Mouse (Mus musculus) kidney, embryonic 16.5 days (tissue): Measurements from ENCODE around the gene Col9a2. TPM values are rescaled to one million over a fixed set of nuclear protein-coding genes. Genes with fewer than 3 reads are reported as not detected.

Experiments
- ATAC-seq: fragments of 200-750 bp; cut with Nextera tagmentation; 2 replicates; pipeline ENCODE4 v1.8.0; 2017; ENCODE audit warnings: moderate TSS enrichment; ENCODE audit not compliant: low FRiP score, low TSS enrichment
- H3K27ac ChIP-seq: fragments of 300-500 bp; sonication (generic); 2 replicates; pipeline ENCODE4 v1.5.1; 2014; ENCODE audit warnings: low read length
- H3K27me3 ChIP-seq: fragments of 300-500 bp; sonication (generic); 2 replicates; pipeline ENCODE4 v1.6.1; 2014; ENCODE audit warnings: low read length, control low read depth, mixed read lengths; ENCODE audit not compliant: insufficient read depth
- H3K36me3 ChIP-seq: fragments of 300-500 bp; sonication (generic); 2 replicates; pipeline ENCODE4 v1.6.1; 2014; ENCODE audit warnings: low read length, control low read depth, mixed read lengths; ENCODE audit not compliant: insufficient read depth
- H3K4me1 ChIP-seq: fragments of 300-500 bp; sonication (generic); 2 replicates; pipeline ENCODE4 v1.6.1; 2014; ENCODE audit warnings: low read length, control low read depth, mixed read lengths; ENCODE audit not compliant: insufficient read depth
- H3K4me2 ChIP-seq: fragments of 300-500 bp; sonication (generic); replicated peaks from 2 replicates; pipeline ENCODE4 v1.6.1; 2014; ENCODE audit warnings: low read depth, low read length
- H3K4me3 ChIP-seq: fragments of 300-500 bp; sonication (generic); 2 replicates; pipeline ENCODE4 v1.5.1; 2014; ENCODE audit warnings: mild to moderate bottlenecking, low read length
- H3K9ac ChIP-seq: fragments of 300-500 bp; sonication (generic); replicated peaks from 2 replicates; pipeline ENCODE4 v1.6.1; 2014; ENCODE audit warnings: low read length
- H3K9me3 ChIP-seq: fragments of 300-500 bp; sonication (generic); 2 replicates; pipeline ENCODE4 v1.6.1; 2016; ENCODE audit warnings: low read length, control low read depth
- WGBS: fragments of 180-500 bp; shearing (Covaris S2); extraction: QIAGEN DNeasy Blood & Tissue Kit; methylation state at CpG from one replicate; pipeline ENCODE4 v1.1.7; 2014; 5-methylcytosine and 5-hydroxymethylcytosine counted together
- polyA plus RNA-seq: library from polyadenylated mRNA; unstranded; fragments of >200 nt; fragmentation: Nextera tagmentation; extraction: Ambion mirVana; gene quantifications from 2 replicates; pipeline ENCODE4 v1.2.1, GENCODE M21; 2015

The Col9a2 gene
- 3.3 and 4.9 TPM in 2 replicates for polyA plus RNA-seq

DNA sequence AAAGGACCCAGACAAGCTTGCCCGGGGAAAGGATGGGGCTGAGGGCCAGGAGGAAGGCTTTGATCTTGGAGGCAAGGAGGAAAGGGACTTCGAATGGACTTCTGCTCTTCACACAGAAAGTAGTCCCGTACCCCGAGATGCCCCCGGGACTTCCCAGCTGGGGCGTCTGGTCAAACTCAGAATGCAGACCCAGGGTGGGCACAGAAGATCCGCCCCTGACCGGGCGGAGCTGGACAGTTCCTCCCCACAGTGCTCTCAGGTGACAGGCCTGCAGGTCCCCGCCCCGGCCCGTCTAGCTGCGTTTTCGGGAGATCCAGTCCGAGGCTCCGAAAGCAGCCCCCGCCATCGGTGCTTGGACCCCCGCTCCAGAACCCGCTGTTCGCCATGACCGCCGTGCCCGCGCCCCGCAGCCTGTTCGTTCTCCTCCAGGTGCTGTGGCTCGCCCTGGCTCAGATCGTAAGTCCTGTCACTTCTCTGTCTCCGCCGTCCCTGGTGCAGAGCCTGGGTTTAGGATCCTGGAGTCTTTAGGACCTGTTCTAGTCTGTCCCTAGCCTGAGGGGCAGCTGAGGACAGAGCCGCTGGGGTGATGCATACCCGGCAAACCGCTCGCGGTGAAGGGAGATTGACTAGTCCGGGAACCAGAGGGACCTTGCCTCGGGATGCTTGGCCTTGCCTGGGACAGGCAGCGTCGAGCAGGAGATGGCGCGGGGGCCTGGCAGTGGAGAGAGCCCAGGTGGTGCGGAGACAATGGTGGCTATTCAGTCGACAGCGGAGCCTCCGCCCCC, at the start of gene Col9a2:
TSS of gene Col9a2 (plus strand) at position 55 of the 785 bp plus-strand sequence.
- ATAC-seq = peak; percentile 24; the same call in 1 of the 2 replicates
- peaks cover 16% of the 10 kb centered on the region for H3K4me1 ChIP-seq
- WGBS = 1% methylated on average over 46 of the region's 46 CpGs

DNA sequence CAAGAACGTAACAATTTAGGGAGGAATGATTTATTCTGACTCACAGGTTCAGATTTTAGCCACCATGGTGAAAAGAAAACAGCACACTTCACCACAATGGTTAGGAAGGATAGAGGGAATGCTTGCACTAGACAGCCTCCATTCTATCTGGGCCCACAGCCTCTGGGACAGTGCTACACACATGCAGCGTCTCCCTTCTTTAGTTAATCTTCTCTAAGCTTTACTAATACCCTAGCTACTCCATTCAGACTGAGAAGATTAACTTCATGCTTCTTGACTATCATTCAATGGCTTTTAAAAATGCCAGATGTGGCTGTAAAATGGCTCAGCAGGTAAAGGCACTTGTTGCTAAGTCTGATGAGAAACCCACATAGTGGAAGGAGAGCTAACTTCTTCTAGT, 46.9 kb upstream of the Col9a2 start:
- H3K9ac ChIP-seq = no peak overlapping the region
- H3K4me2 ChIP-seq = no peak overlapping the region
- H3K4me3 ChIP-seq = no peak overlapping the region
- peaks cover 7% of the 10 kb centered on the region; the same call in 1 of the 2 replicates for H3K4me1 ChIP-seq
- H3K36me3 ChIP-seq = no peaks in the 10 kb centered on the region
- no peak for ATAC-seq
- 84% methylated on average over 2 of the region's 2 CpGs for WGBS
- H3K27ac ChIP-seq = no peak overlapping the region
- H3K27me3 ChIP-seq = no peaks in the 10 kb centered on the region
- H3K9me3 ChIP-seq = peaks cover 4% of the 10 kb centered on the region; the same call in 1 of the 2 replicates

More for the DNA sequence above, at the start of gene Col9a2:
- Histone ChIP-seq H3K27me3 (peaks cover 26% of the 10 kb centered on the region), H3K27ac (no peak within 1 kb of the TSS), H3K9ac (peak within 1 kb of the TSS; percentile 56), H3K9me3 (no peaks in the 10 kb centered on the region), H3K4me3 (peak within 1 kb of the TSS; percentile 53), H3K4me2 (peak within 1 kb of the TSS; percentile 79), H3K36me3 (no peaks in the 10 kb centered on the region)

DNA sequence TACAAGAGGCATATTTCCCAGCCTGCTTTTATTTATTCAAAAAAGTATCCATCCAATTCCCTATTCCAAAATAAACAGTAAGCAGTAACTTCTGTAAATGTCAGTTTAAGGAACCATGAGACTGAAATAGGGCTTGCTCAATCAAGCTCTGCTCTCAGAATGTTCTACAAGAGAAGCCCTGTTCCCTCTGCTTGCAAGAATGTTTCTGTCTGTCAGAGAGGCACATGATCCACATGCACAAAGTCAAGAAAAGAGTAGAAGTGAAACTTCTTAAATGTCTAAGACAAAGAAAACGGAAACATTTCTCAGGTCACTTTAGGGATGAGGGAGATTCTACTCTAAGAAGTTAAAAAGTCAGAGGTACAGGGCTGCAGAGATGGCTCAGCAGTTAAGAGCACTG, 46.2 kb upstream of the Col9a2 start:
- ATAC-seq = no peak

DNA sequence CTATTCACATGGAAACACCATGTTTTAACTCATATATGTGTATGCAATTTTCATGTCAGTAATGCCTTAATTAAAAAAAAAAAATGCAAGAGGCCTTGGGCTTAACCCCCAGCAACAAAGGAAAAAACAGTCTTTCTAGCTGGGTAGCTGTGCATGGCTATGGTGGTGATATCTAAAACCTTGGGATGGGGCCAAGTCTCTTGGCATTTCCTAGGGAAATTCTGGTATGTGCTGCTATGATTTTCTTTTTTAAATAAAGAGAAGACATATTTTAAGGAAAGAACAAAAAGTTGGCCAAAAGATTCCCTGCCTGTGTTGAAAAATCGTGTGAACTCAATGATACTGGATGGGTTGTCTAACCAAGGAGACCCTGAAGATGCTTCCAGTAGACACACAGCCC, 43.3 kb upstream of the Col9a2 start:
- Histone ChIP-seq H3K9ac (no peak overlapping the region), H3K4me3 (no peak overlapping the region), H3K27ac (no peak overlapping the region), H3K36me3 (no peaks in the 10 kb centered on the region), H3K4me1 (peaks cover 7% of the 10 kb centered on the region; the same call in 1 of the 2 replicates), H3K4me2 (no peak overlapping the region), H3K9me3 (no peaks in the 10 kb centered on the region), H3K27me3 (no peaks in the 10 kb centered on the region)
- no peak for ATAC-seq
- WGBS = 82% methylated on average over 1 of the region's 1 CpGs

More for the DNA sequence above, 46.2 kb upstream of the Col9a2 start:
- no peak overlapping the region for H3K4me2 ChIP-seq
- WGBS = 88% methylated on average over 1 of the region's 1 CpGs
- no peaks in the 10 kb centered on the region for H3K36me3 ChIP-seq
- H3K27ac ChIP-seq = no peak overlapping the region
- peaks cover 4% of the 10 kb centered on the region; the same call in 1 of the 2 replicates for H3K9me3 ChIP-seq
- peaks cover 7% of the 10 kb centered on the region; the same call in 1 of the 2 replicates for H3K4me1 ChIP-seq
- H3K4me3 ChIP-seq = no peak overlapping the region
- H3K9ac ChIP-seq = no peak overlapping the region
- no peaks in the 10 kb centered on the region for H3K27me3 ChIP-seq

DNA sequence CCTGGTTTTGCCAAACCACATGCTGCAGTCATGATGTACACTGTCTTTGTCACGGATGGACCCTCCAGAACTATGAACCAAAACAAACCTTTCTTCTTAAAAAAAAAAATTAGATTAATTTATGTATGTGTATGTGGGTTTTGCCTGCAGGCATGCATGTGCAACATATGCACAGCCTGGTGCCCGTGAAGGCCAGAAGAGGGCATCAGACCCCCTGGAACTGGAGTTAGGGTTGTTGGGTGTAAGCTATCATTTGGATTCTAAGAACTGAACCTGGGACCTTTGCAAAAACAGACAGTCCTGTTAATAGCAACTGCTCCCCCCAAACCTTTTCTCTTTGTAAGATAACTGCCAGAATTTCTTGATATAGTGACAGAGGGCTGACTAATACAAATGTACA, 38.1 kb upstream of the Col9a2 start:
- Histone ChIP-seq H3K27me3 (no peaks in the 10 kb centered on the region), H3K4me1 (peaks cover 38% of the 10 kb centered on the region), H3K4me2 (no peak overlapping the region), H3K9me3 (no peaks in the 10 kb centered on the region), H3K9ac (no peak overlapping the region), H3K4me3 (no peak overlapping the region), H3K36me3 (no peaks in the 10 kb centered on the region), H3K27ac (no peak overlapping the region)
- no peak for ATAC-seq
- 73% methylated on average over 2 of the region's 2 CpGs for WGBS

DNA sequence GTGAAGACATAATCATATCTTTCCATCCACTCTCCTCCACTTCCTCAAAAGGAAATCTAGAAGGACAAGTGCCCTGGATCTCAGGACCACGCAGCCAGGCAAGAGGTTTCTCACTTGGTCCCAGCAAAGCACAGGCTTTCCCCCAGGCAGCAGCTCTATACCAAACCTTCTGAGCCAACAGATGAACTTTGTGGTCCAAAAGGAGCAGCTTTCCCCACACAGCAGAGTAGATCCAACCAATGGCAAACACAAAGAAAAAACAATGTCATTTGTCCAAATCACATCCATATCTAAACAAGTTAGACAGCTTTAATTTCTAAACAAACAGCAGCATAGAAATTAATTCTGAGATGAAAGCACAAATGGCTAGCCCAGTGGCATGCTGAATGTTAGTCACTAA, 37.5 kb upstream of the Col9a2 start:
- Histone ChIP-seq H3K4me3 (no peak overlapping the region), H3K9ac (no peak overlapping the region), H3K36me3 (no peaks in the 10 kb centered on the region), H3K4me1 (peaks cover 33% of the 10 kb centered on the region), H3K27me3 (no peaks in the 10 kb centered on the region), H3K9me3 (no peaks in the 10 kb centered on the region), H3K4me2 (no peak overlapping the region), H3K27ac (peak overlapping the region; percentile 54)
- ATAC-seq = no peak
- WGBS = 65% methylated on average over 1 of the region's 1 CpGs

DNA sequence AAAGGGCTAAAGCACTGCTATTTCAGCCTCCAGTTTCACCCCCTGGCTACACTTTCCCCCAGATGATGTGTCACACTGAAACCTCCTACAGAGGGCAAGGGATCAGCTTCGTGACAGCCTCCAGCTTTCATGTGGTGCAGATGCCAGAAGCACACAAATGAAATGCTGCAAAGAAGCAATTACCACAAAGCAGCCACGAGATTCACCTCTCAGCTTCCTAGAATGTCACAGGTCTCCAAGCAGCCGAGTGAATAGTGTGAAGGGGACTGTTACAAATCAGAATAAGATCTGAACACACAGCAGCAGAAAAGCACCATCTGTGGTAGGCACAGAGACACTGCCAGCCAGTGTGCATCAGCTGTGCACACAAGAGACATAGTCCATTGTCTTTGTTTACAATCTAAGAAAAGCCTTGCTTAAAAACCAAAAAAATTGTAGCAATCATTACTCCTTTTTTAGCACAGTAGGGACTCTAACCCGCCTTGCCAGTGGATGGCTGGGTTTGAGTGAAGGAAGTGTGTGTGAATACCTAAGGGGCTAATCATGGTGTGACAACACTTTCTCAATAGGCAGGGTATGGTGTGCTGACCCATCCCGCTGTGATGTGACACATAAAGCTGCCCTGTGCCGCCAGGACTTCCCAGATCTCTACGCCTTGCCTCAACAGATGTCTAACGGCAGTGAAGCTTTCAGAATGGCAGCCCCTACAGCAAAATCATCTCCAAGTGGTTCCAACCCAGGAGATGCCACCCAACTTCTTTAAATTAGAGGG, 36.6 kb upstream of the Col9a2 start:
- peak; percentile 82; the same call in 1 of the 2 replicates for ATAC-seq
- Histone ChIP-seq H3K4me2 (no peak overlapping the region; the same call in 1 of the 2 replicates), H3K27ac (peak overlapping the region; percentile 74), H3K4me1 (peaks cover 33% of the 10 kb centered on the region), H3K9ac (no peak overlapping the region), H3K9me3 (no peaks in the 10 kb centered on the region), H3K36me3 (no peaks in the 10 kb centered on the region), H3K4me3 (no peak overlapping the region), H3K27me3 (no peaks in the 10 kb centered on the region)
- 24% methylated on average over 8 of the region's 8 CpGs for WGBS

DNA sequence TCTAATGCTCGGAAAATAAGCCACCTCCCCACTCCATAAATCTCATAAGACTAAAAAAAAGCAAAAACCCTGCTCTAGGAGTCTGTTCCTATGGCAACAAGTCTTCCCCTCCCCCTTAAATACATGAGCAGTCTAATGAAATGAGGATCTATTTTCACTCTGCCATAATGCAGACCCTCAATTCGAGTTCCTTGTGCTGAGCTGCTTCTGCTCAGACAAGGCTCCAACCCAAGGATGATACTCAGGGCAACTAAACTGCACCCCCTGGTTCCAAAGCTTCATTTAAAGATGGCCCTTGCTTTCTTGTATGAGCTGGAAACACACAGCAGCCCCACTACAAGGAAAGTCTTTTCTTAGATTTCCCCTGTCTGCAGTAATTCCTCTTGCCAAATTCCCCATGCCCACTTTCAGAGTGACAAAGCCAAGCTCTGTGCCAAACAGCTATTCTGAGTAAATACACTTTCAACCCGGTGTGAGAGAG, 35.5 kb upstream of the Col9a2 start:
- ATAC-seq = 0 out of 2 replicates have a peak, but pooled peaks have one; percentile 47
- 14% methylated on average over 3 of the region's 3 CpGs for WGBS

DNA sequence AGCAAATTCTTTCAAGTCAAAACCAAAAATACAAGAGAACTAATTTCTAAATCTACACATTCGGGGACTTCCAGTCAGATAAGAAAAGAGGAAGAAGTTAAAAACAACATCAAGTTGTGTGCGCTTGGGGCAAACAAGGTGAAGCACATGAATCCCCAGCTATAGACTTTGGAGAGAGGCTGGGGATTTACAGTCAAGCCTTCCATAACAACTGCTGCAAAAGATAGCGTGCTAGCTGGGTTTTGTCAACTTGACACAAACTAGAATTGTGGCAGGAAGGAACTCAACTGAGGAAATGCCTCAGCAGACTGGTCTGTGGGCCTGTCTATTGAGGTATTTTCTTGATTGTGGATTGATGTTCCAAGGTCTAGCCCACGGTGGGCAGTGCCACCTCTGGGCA, 34.5 kb upstream of the Col9a2 start:
- Histone ChIP-seq H3K9ac (no peak overlapping the region), H3K27me3 (no peaks in the 10 kb centered on the region), H3K4me1 (peaks cover 37% of the 10 kb centered on the region), H3K9me3 (no peaks in the 10 kb centered on the region), H3K4me3 (no peak overlapping the region), H3K4me2 (no peak overlapping the region), H3K27ac (peak overlapping the region; percentile 35; the same call in 1 of the 2 replicates), H3K36me3 (no peaks in the 10 kb centered on the region)
- ATAC-seq = no peak
- WGBS = 55% methylated on average over 4 of the region's 4 CpGs

More for the DNA sequence above, 35.5 kb upstream of the Col9a2 start:
- Histone ChIP-seq H3K27me3 (no peaks in the 10 kb centered on the region), H3K36me3 (no peaks in the 10 kb centered on the region), H3K4me1 (peaks cover 37% of the 10 kb centered on the region), H3K9me3 (no peaks in the 10 kb centered on the region), H3K4me2 (no peak overlapping the region), H3K4me3 (no peak overlapping the region), H3K9ac (0 out of 2 replicates have a peak overlapping the region, but pooled peaks have one; percentile 8), H3K27ac (peak overlapping the region; percentile 70)
